Mouse (Mus musculus): ENCODE measurements at regions not wholly inside any gene's neighbourhood (a gene's known extent, or its start where the extent isn't known, plus 50 kb on each side); places are given as distances from the start of the nearest gene placed in this dataset.
A peak's percentile ranks its signal among the peaks of the same experiment; 100 is the strongest.

DNA sequence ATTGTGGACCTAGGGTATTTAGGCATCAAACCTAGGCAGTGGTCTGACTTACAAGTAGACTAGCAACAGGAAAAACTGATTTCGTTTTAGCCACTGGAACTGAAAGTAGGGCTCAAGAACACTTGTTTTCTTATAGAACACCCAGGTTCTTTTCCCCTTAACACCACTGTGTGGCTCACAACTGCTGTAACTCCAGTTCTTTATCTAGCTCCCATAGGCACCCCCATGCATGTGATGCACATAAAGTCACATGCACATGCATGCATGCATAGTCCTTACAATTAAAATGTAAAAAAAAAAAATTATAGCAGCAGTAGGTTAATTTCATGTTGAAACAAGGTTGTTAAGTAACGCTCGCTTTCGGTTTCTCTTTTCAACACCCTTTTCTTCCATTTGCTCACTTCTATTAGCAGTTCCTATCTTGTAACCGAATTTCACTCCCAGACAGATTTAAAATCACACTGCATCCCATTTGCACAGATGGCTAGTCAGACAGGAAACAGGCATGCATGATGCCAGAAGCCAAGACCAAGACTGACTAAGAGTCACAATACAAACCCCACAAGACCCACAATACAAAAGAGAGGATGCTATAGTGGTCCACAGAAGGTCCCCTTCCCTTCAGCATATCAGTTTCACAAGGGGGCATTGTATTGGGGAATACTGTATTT lies 1540.3 kb upstream of the Slc10a2 start:
- Histone ChIP-seq H3K27me3 (ENCODE audit: insufficient read depth, poor library complexity, severe bottlenecking) (no peaks in the 10 kb centered on the region), H3K27ac (no peak overlapping the region), H3K4me1 (replicated peaks) (no peaks in the 10 kb centered on the region), H3K36me3 (no peaks in the 10 kb centered on the region), H3K9me3 (no peaks in the 10 kb centered on the region), H3K4me3 (no peak overlapping the region)
- no peak for DNase-seq (ENCODE audit: low spot score)
- 90% methylated on average over 5 of the region's 5 CpGs for WGBS

DNA sequence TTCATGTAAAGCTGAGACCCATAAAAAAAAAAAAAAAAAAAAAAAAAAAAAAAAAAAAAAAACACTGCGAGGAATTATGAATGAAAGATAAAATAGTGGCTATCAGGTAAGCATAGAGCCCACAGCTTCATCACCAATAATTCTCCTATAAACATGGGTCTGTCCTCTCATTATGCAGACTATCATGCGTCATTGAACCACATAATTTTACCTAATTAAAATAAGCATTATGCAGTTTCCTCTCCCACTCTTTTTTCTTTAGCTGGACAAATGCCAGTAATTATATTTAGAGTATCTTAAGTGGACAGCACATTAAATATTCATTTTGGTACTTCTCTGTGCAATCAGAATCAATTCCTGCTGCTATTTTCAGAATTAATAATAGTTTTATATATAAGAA lies 1539.2 kb upstream of the Slc10a2 start:
- no peaks in the 10 kb centered on the region for H3K36me3 ChIP-seq
- H3K27ac ChIP-seq: no peak overlapping the region
- WGBS: 93% methylated on average over 2 of the region's 2 CpGs
- H3K4me3 ChIP-seq: no peak overlapping the region
- no peak for DNase-seq (ENCODE audit: low spot score)
- no peaks in the 10 kb centered on the region for H3K27me3 ChIP-seq (ENCODE audit: insufficient read depth, poor library complexity, severe bottlenecking)
- H3K9me3 ChIP-seq: no peaks in the 10 kb centered on the region
- H3K4me1 ChIP-seq (replicated peaks): no peaks in the 10 kb centered on the region

GRCm38 (mm10) chr8:6627009-6627557 lies 1521.9 kb upstream of the Slc10a2 start:
- Histone ChIP-seq H3K27ac (no peak overlapping the region), H3K9me3 (no peaks in the 10 kb centered on the region), H3K4me1 (replicated peaks) (no peaks in the 10 kb centered on the region), H3K4me3 (no peak overlapping the region), H3K27me3 (ENCODE audit: insufficient read depth, poor library complexity, severe bottlenecking) (no peaks in the 10 kb centered on the region), H3K36me3 (no peaks in the 10 kb centered on the region)
- peak; percentile 4 for DNase-seq (ENCODE audit: low spot score)
- 62% methylated on average over 8 of the region's 8 CpGs for WGBS

- WGBS: 43% methylated on average over 2 of the region's 2 CpGs
- peaks cover 9% of the 10 kb centered on the region for H3K4me1 ChIP-seq (replicated peaks)
Observed at GRCm38 (mm10) chr8:6608891-6609290, 1503.7 kb upstream of the Slc10a2 start.

DNA sequence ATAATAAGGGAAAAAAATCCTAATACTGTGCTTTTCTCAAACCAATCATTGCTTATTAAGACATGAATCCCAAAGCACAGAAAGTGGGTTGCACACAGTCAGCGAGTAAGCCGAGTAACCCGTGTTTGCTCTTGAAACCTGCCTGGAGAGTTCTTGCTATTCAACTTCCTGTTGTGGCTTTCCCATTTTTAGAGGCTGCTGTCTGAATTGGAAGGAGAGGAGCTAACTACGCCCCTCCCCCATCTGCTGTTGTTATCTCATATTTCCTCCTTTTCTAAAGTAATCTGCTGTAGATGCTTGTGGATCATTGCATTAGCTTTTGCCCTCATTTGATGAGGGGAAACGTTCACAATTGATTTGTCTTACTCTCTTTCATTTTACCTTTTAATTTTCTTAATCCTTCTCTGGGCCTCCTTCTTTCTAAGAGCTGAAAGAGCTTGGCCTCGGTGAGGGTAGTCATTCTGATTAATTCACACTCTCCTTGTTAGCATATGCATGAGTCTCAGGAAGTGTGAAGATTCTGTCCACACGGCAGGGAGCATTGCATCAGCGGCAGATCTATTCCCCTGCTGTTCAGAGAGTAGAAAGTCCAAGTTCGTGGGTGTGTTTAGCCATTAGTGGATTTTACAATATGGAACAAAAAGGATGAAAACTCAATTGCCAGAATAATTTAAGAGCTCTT lies 1501.8 kb upstream of the Slc10a2 start:
- peak overlapping the region; percentile 73 for H3K27ac ChIP-seq
- no peaks in the 10 kb centered on the region for H3K9me3 ChIP-seq
- H3K36me3 ChIP-seq: no peaks in the 10 kb centered on the region
- H3K4me1 ChIP-seq (replicated peaks): peaks cover 9% of the 10 kb centered on the region
- DNase-seq (ENCODE audit: low spot score): peak; percentile 25
- no peak overlapping the region for H3K4me3 ChIP-seq
- 24% methylated on average over 9 of the region's 9 CpGs for WGBS
- no peaks in the 10 kb centered on the region for H3K27me3 ChIP-seq (ENCODE audit: insufficient read depth, poor library complexity, severe bottlenecking)

More at GRCm38 (mm10) chr8:6608891-6609290, 1503.7 kb upstream of the Slc10a2 start:
- Histone ChIP-seq H3K9me3 (no peaks in the 10 kb centered on the region), H3K27me3 (ENCODE audit: insufficient read depth, poor library complexity, severe bottlenecking) (no peaks in the 10 kb centered on the region), H3K27ac (no peak overlapping the region), H3K4me3 (no peak overlapping the region), H3K36me3 (no peaks in the 10 kb centered on the region)
- DNase-seq (ENCODE audit: low spot score): no peak

DNA sequence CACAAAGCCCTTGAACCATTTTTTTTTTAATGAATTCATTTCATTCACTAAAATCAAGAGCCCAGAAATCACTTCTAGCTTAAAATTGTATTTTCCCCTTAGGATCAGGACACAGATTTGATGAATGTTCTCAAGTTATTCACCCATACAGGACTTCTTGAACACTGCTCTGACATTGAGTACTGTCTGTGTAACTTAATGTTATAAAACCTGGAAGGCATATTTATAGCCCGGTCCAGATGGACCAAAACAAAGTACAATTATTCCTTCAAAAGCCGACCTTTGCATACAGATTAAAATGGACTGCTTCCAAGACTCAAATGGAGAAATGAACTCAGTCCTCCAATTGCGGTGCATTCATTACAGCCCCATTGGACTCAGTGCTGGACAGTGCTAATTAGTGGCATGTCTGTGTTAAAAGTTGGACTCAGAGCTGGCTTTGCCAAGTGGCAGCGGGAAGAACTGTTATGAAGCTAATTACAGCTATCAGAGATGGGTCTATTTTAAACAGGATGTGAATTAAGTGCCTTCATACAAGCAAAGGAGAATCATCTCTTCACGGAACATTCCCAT lies 1499.2 kb upstream of the Slc10a2 start:
- H3K27me3 ChIP-seq (ENCODE audit: insufficient read depth, poor library complexity, severe bottlenecking): no peaks in the 10 kb centered on the region
- WGBS: 91% methylated on average over 5 of the region's 5 CpGs
- H3K27ac ChIP-seq: no peak overlapping the region
- H3K4me1 ChIP-seq (replicated peaks): peaks cover 9% of the 10 kb centered on the region
- H3K4me3 ChIP-seq: no peak overlapping the region
- no peaks in the 10 kb centered on the region for H3K9me3 ChIP-seq
- no peak for DNase-seq (ENCODE audit: low spot score)
- no peaks in the 10 kb centered on the region for H3K36me3 ChIP-seq

- H3K36me3 ChIP-seq: no peaks in the 10 kb centered on the region
- no peaks in the 10 kb centered on the region for H3K9me3 ChIP-seq
- H3K27me3 ChIP-seq (ENCODE audit: insufficient read depth, poor library complexity, severe bottlenecking): no peaks in the 10 kb centered on the region
- DNase-seq (ENCODE audit: low spot score): no peak
- H3K4me3 ChIP-seq: no peak overlapping the region
- no peaks in the 10 kb centered on the region for H3K4me1 ChIP-seq (replicated peaks)
- no peak overlapping the region for H3K27ac ChIP-seq
Observed at GRCm38 (mm10) chr8:6590146-6590545, 1485.0 kb upstream of the Slc10a2 start.

GRCm38 (mm10) chr8:6583337-6584096 lies 1478.4 kb upstream of the Slc10a2 start:
- Histone ChIP-seq H3K27ac (no peak overlapping the region), H3K36me3 (no peaks in the 10 kb centered on the region), H3K9me3 (no peaks in the 10 kb centered on the region), H3K27me3 (ENCODE audit: insufficient read depth, poor library complexity, severe bottlenecking) (no peaks in the 10 kb centered on the region), H3K4me3 (no peak overlapping the region), H3K4me1 (replicated peaks) (no peaks in the 10 kb centered on the region)
- 89% methylated on average over 6 of the region's 6 CpGs for WGBS
- no peak for DNase-seq (ENCODE audit: low spot score)

GRCm38 (mm10) chr8:6582732-6583131 lies 1477.6 kb upstream of the Slc10a2 start:
- 83% methylated on average over 3 of the region's 3 CpGs for WGBS
- no peaks in the 10 kb centered on the region for H3K9me3 ChIP-seq
- H3K4me1 ChIP-seq (replicated peaks): no peaks in the 10 kb centered on the region
- no peaks in the 10 kb centered on the region for H3K36me3 ChIP-seq
- H3K4me3 ChIP-seq: no peak overlapping the region
- no peak overlapping the region for H3K27ac ChIP-seq
- no peak for DNase-seq (ENCODE audit: low spot score)
- no peaks in the 10 kb centered on the region for H3K27me3 ChIP-seq (ENCODE audit: insufficient read depth, poor library complexity, severe bottlenecking)

DNA sequence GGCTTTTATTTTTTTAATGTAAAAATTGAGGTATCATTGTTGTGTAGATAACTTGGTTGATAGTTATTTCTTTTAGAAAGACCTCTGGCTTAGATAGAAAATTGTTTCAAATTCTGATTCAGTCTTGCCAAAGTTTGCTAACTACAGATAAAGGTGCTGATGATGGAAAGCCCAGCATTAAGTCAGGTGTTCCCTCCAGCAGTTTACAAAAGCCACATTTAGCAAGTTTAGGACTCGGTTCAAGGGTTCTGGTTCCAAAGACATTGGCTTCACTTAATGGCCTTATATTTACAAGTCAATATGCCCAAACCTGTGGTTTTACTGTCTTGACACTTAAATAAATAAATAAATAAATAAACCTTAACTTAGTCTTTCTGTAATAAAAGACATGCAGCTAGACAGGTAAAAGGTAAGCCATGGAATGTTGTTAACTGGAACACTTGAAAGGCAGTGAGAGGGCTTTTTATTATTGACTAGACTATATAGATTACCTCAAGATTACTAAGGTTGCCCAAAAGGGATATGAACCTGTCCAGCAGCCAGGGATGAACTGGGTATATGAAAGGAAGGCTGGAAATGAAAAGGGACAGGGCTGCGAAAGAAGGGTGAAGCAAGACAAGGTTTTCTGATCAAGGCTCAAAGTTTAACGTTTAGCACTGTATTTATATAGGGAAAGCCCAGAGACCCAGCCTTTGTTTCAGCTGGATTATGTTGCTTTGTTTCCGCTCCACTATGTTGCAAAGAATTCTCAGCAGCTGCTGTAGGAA lies 1472.9 kb upstream of the Slc10a2 start:
- Histone ChIP-seq H3K4me3 (no peak overlapping the region), H3K36me3 (no peaks in the 10 kb centered on the region), H3K4me1 (replicated peaks) (no peaks in the 10 kb centered on the region), H3K27me3 (ENCODE audit: insufficient read depth, poor library complexity, severe bottlenecking) (no peaks in the 10 kb centered on the region), H3K27ac (no peak overlapping the region), H3K9me3 (no peaks in the 10 kb centered on the region)
- 79% methylated on average over 4 of the region's 4 CpGs for WGBS
- no peak for DNase-seq (ENCODE audit: low spot score)

DNA sequence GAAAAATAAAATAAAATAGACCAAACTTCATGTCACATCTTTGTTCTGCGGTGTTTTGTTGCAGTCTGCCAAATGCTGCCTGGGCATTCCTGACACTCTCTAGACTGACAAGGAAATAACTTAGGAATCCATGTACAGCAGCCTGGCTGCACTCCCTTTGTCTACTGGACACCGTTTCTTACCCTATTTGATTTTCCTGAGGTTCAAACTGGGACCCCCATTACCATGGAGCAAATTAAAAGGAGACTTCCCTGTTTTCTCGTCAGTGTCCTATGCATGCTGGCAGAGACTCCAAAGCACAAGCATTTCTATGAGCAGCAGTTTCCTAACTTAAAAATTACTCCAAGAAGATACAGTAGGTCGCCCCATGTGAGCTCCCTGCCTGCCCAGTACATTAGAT lies 1470.1 kb upstream of the Slc10a2 start:
- Histone ChIP-seq H3K36me3 (no peaks in the 10 kb centered on the region), H3K4me1 (replicated peaks) (no peaks in the 10 kb centered on the region), H3K27me3 (ENCODE audit: insufficient read depth, poor library complexity, severe bottlenecking) (no peaks in the 10 kb centered on the region), H3K27ac (no peak overlapping the region), H3K9me3 (no peaks in the 10 kb centered on the region), H3K4me3 (no peak overlapping the region)
- DNase-seq (ENCODE audit: low spot score): no peak
- WGBS: 62% methylated on average over 4 of the region's 4 CpGs

DNA sequence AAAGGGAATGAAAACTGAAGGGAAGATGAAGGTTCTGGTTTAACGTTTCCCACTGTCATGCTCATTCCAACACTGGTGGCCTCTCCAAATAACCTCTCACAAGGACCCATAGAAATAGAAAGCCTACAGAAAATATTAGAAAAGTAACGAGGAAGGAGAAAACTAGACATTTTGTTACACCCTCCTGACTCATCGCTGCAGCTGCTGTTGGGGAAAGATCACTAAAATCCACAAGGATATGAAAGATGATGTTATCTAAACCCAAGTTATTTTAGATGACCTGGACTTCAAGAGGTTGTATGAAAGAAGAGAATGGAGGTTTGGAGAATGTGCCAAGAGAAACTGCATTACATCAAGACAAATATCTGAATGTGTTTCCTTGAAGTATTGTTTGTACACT lies 1468.3 kb upstream of the Slc10a2 start:
- WGBS: 86% methylated on average over 3 of the region's 3 CpGs
- H3K36me3 ChIP-seq: no peaks in the 10 kb centered on the region
- no peak for DNase-seq (ENCODE audit: low spot score)
- no peaks in the 10 kb centered on the region for H3K27me3 ChIP-seq (ENCODE audit: insufficient read depth, poor library complexity, severe bottlenecking)
- no peak overlapping the region for H3K27ac ChIP-seq
- no peaks in the 10 kb centered on the region for H3K9me3 ChIP-seq
- H3K4me3 ChIP-seq: no peak overlapping the region
- H3K4me1 ChIP-seq (replicated peaks): no peaks in the 10 kb centered on the region

All from hindbrain, embryonic 10.5 days (tissue).